Mouse (Mus musculus) neural tube, embryonic 11.5 days (tissue): ENCODE data around the gene Lrrc20. TPM values are rescaled to one million over a fixed set of nuclear protein-coding genes. Genes with fewer than 3 reads are reported as not detected.
A peak's percentile ranks its signal among the peaks of the same experiment; 100 is the strongest.

Source experiments
- ATAC-seq: fragments of 200-750 bp; cut with Nextera tagmentation; 2 replicates; pipeline ENCODE4 v1.8.0; 2017; ENCODE audit warnings: moderate number of reproducible peaks, mild to moderate bottlenecking, moderate TSS enrichment, moderate library complexity; ENCODE audit not compliant: insufficient read depth, low FRiP score, low TSS enrichment
- DNase-seq: peaks from one replicate; pipeline ENCODE4 v3.0.0-alpha.2; 2015; ENCODE audit warnings: low spot score
- H3K27ac ChIP-seq: fragments of 300-500 bp; sonication (generic); 2 replicates; pipeline ENCODE4 v1.5.1; 2014; ENCODE audit warnings: low read depth, mild to moderate bottlenecking, low read length
- H3K27me3 ChIP-seq: fragments of 300-500 bp; sonication (generic); 2 replicates; pipeline ENCODE4 v1.6.1; 2014; ENCODE audit warnings: mild to moderate bottlenecking, low read length, mixed read lengths; ENCODE audit not compliant: control insufficient read depth, insufficient read depth
- H3K36me3 ChIP-seq: fragments of 300-500 bp; sonication (generic); 2 replicates; pipeline ENCODE4 v1.6.1; 2014; ENCODE audit warnings: mild to moderate bottlenecking, low read length, moderate library complexity, mixed read lengths; ENCODE audit not compliant: control insufficient read depth, insufficient read depth
- H3K4me1 ChIP-seq: fragments of 300-500 bp; sonication (generic); 2 replicates; pipeline ENCODE4 v1.6.1; 2014; ENCODE audit warnings: low read length, mixed read lengths; ENCODE audit not compliant: control insufficient read depth, insufficient read depth
- H3K4me2 ChIP-seq: fragments of 300-500 bp; sonication (generic); 2 replicates; pipeline ENCODE4 v1.6.1; 2014; ENCODE audit warnings: low read depth, mild to moderate bottlenecking, moderate library complexity
- H3K4me3 ChIP-seq: fragments of 300-500 bp; sonication (generic); 2 replicates; pipeline ENCODE4 v1.5.1; 2014; ENCODE audit warnings: low read depth, low read length
- H3K9ac ChIP-seq: fragments of 300-500 bp; sonication (generic); 2 replicates; pipeline ENCODE4 v1.6.1; 2014; ENCODE audit warnings: mild to moderate bottlenecking, low read length
- H3K9me3 ChIP-seq: fragments of 300-500 bp; sonication (generic); 2 replicates; pipeline ENCODE4 v1.6.1; 2016; ENCODE audit warnings: low read length; ENCODE audit not compliant: control insufficient read depth
- WGBS: fragments of 180-500 bp; shearing (Covaris S2); extraction: QIAGEN DNeasy Blood & Tissue Kit; methylation state at CpG from one replicate; pipeline ENCODE4 v1.1.7; 2014; 5-methylcytosine and 5-hydroxymethylcytosine counted together
- polyA plus RNA-seq: library from polyadenylated mRNA; unstranded; fragments of >200 nt; fragmentation: Nextera tagmentation; extraction: Ambion mirVana; gene quantifications from 2 replicates; pipeline ENCODE4 v1.2.1, GENCODE M21; 2014

The Lrrc20 gene
- polyA plus RNA-seq, 1 experiment from 2014 or later = 10.3 TPM

DNA sequence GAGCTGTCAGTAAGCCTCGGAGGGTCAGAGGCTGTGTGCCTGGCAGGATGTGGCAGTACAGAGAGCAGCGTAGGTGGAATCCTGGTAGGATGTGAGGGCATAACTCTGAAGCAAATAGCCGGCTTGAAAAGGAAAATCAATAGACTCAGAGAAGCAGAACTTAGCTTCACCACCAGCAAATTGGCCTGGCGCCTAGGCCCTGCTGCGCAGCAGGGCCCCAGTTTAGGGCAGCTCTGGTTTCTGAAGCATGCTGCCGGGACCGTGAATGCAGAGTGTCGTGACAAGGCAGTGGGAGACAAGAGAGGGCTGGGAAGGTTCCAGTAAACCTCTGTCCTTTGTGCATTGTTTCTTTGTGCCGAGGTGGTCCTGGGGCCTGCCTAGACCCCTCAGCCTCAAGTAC is 20.6 kb downstream of the Lrrc20 start:
- no peak for DNase-seq
- ATAC-seq = no peak
- H3K9me3 ChIP-seq = no peaks in the 10 kb centered on the region
- H3K4me2 ChIP-seq = no peak overlapping the region
- H3K36me3 ChIP-seq = no peaks in the 10 kb centered on the region
- H3K27ac ChIP-seq = no peak overlapping the region
- no peak overlapping the region for H3K9ac ChIP-seq
- H3K4me3 ChIP-seq = no peak overlapping the region
- WGBS = 71% methylated on average over 9 of the region's 9 CpGs
- no peaks in the 10 kb centered on the region for H3K27me3 ChIP-seq
- H3K4me1 ChIP-seq = no peaks in the 10 kb centered on the region

DNA sequence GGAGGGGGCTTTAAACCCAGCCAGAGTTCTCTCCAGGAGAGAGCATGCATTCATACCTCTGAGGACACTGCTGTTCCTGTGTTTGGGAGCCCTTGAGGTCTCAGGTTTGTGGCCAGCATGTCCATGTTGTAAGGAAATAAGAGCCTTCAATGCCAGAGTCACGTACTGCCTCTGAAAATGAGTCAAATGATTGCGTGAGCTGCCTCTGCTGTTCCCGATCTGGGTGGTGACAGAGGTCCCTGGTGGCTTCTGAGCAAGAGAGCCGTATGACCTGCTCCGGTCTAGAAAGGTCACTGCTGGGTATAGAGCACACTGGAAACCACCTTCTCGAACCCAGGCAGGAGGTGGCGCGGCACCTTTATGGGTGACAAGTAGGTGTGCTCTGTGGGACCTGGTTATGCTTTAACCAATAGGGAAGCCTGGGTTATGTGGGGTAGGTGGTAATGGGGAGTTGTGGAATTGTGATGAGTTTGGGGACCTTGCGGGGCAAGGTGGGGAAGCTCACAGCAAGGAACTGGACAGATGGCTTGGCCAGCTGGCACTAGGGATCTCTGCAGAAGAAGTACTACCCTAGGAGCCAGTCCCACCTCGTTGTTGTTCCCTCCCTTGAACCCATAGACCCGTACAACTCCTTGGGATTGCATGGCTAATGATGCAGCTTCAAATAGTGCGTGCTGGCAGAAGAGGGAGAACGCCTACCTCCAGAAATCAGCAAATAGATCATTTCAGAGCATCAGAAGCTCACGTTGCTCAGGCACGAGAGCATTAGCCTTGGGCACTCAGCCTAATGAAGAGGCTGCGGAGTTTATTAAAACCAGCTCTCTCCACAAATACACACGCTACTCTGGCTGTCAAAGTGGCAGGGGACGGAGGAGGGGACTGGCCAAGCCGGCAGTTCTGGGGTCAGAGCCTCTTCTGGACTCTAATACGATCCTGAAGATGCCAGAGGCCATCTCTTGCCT is 24.2 kb downstream of the Lrrc20 start:
- Histone ChIP-seq H3K27ac (no peak overlapping the region), H3K4me1 (no peaks in the 10 kb centered on the region), H3K4me2 (no peak overlapping the region), H3K9ac (no peak overlapping the region), H3K4me3 (no peak overlapping the region), H3K27me3 (no peaks in the 10 kb centered on the region), H3K9me3 (no peaks in the 10 kb centered on the region), H3K36me3 (no peaks in the 10 kb centered on the region)
- 83% methylated on average over 20 of the region's 20 CpGs for WGBS
- ATAC-seq (no peak), DNase-seq (no peak)

DNA sequence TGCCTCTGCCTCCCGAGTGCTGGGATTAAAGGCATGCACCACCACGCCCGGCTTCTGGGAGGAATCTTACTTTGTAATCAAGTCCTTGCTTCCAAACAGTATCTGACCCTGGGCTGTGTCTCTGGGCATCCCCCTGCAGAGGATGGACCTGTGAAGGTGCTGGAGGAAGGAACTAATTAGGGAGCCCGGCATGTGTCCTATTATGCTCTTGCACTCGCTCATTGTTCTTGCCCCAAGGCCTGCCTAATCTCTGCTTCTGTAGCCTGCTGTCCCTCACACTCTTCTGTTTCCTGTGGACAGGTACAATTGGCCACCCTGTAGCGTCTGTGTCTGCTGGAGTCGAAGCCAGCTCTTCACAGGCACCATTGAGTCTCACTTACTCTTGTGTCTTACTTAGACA is 25.2 kb downstream of the Lrrc20 start:
- no peaks in the 10 kb centered on the region for H3K27me3 ChIP-seq
- H3K27ac ChIP-seq = no peak overlapping the region
- no peaks in the 10 kb centered on the region for H3K36me3 ChIP-seq
- ATAC-seq = no peak
- H3K4me2 ChIP-seq = no peak overlapping the region
- WGBS = 68% methylated on average over 7 of the region's 7 CpGs
- no peak for DNase-seq
- H3K4me1 ChIP-seq = no peaks in the 10 kb centered on the region
- H3K4me3 ChIP-seq = no peak overlapping the region
- no peaks in the 10 kb centered on the region for H3K9me3 ChIP-seq
- no peak overlapping the region for H3K9ac ChIP-seq

DNA sequence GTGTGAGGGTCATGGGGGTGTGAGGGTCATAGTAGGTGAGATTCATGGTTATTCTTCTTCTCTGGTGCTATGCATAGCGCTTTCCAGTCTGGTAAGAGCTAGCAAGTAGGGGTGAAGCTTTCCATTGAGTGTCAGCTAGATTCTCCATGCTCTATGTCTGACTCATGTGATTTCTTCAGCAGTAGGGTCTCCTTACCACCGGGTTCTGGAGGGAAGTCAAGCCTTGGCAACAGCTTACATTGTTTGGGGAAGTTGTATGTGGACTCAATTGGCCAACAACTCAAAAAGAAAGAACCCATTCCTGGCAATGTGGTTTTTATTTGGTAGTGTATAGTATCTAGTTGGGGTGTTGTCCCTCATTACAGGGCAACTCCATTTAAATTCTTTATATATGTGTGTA is 28.5 kb downstream of the Lrrc20 start:
- no peaks in the 10 kb centered on the region for H3K36me3 ChIP-seq
- H3K27me3 ChIP-seq = no peaks in the 10 kb centered on the region
- no peak for ATAC-seq
- H3K9me3 ChIP-seq = no peaks in the 10 kb centered on the region
- H3K4me1 ChIP-seq = no peaks in the 10 kb centered on the region
- no peak overlapping the region for H3K4me3 ChIP-seq
- WGBS = 94% methylated on average over 2 of the region's 2 CpGs
- no peak for DNase-seq
- H3K27ac ChIP-seq = no peak overlapping the region
- H3K9ac ChIP-seq = no peak overlapping the region
- no peak overlapping the region for H3K4me2 ChIP-seq

DNA sequence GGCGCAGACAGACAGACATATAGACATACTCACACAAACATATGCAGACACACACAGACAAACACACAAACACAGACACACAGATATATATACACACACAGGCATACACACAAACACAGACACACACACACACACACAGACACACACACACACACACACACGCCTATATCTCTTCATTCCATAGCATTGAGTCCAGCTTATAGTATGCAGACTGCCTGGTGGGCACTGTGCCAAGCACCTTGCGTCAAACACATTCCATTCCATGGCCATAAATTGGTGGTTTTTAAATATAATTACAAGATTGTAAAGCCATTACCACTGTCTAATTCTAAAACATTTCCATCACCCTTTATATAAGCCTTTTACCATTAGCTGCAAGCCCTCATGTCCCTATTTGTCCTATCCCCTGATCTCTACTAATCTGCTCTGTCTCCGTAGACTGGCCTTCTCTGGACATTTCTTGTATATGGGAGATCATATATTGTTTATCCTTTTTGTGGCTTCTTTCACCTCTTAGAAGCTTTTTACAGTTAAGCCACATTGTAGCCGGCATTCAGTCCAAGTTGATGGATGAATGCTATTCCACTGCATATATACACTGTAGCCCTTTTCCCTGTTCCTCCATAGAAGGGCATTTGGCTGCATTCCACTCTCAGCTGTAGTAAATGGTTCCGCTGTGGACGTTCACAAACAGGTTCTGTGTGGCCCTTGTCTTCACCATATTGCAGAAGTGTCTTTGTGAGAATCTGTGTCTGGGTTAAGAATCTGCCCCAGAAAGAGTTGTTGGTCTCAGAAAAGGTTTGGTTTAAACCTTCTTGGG is 31.0 kb downstream of the Lrrc20 start:
- Histone ChIP-seq H3K36me3 (no peaks in the 10 kb centered on the region), H3K9me3 (no peaks in the 10 kb centered on the region), H3K27me3 (no peaks in the 10 kb centered on the region), H3K9ac (no peak overlapping the region), H3K4me2 (no peak overlapping the region), H3K4me3 (no peak overlapping the region), H3K4me1 (no peaks in the 10 kb centered on the region), H3K27ac (no peak overlapping the region)
- 87% methylated on average over 7 of the region's 7 CpGs for WGBS
- ATAC-seq (no peak), DNase-seq (no peak)

DNA sequence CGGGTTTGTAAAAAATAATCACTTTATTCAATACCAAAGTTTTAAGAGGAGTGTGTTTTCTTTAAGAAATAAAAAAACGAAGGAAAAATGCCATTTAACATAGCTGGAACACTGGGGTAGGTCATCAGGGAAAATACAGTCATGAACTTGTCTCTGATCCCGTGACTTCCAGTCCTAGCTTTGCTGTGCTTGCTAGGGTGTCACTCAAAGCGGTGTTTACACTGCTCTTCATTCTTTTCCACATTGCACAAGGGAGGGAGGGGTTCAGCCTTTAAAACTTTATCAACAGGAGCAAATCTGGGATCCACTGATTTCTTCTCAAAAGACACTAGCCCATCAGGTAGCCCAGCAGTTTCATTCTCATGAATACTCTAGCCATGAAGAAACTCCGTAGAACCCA is 34.3 kb downstream of the Lrrc20 start:
- DNase-seq (no peak), ATAC-seq (no peak)
- H3K4me2 ChIP-seq = no peak overlapping the region
- no peaks in the 10 kb centered on the region for H3K9me3 ChIP-seq
- H3K27ac ChIP-seq = no peak overlapping the region
- no peaks in the 10 kb centered on the region for H3K4me1 ChIP-seq
- no peaks in the 10 kb centered on the region for H3K27me3 ChIP-seq
- no peak overlapping the region for H3K4me3 ChIP-seq
- no peaks in the 10 kb centered on the region for H3K36me3 ChIP-seq
- 84% methylated on average over 5 of the region's 5 CpGs for WGBS
- no peak overlapping the region for H3K9ac ChIP-seq

DNA sequence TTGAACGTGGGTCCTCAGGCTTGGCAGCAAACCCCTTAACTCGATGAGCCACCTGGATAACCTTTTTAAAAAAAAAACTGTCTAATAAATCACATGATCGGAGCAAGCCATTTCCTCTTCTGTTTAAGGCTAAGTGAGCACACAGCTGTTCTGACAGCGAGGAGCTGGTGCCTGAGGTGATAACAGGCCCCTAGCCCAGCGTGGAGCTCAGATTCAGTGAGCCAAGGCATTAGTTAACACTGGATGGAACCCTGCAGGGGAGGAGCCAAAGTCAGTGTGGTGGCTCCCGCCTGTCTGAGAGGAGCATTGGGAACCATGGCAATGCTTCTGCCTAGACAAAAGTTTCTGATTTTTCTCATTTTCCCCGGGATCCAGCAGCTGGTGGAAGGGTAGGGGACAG is 35.2 kb downstream of the Lrrc20 start:
- no peaks in the 10 kb centered on the region for H3K36me3 ChIP-seq
- H3K9ac ChIP-seq = no peak overlapping the region
- H3K4me2 ChIP-seq = no peak overlapping the region
- ATAC-seq (no peak), DNase-seq (peak; percentile 49)
- no peak overlapping the region for H3K4me3 ChIP-seq
- H3K27me3 ChIP-seq = no peaks in the 10 kb centered on the region
- no peaks in the 10 kb centered on the region for H3K9me3 ChIP-seq
- H3K27ac ChIP-seq = no peak overlapping the region
- no peaks in the 10 kb centered on the region for H3K4me1 ChIP-seq
- WGBS = 33% methylated on average over 7 of the region's 7 CpGs

DNA sequence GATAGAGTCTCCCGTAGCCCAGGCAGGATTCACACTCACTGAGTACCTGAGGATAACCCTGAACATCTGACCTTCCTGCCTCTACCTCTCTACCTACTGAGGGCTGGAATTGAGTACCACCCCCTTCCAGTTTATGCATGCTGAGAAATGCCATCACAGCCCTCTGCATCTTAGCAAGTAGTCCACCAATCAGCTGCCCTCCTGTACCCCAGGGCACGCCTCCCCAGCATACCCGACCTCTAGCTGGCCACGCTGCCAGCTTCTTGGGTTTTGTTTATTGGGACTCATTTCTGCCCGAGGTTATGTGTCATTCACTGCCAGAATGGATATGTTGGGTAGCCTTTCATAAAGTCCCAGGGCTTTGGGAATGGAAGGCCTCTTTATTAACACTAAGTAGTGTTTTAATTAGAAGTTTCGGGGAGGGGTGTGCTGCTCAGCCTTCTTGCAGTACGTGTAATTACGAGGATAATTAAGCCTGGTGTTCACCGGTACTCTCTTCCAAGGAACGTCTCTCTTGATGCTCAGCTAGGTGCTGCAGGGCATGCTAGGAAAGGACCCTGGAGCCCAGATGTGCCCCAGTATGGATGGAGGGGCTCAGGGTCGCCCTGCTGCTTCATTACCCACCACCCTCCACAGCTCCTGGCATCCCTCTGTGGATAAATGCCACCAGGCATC is 36.8 kb downstream of the Lrrc20 start:
- no peaks in the 10 kb centered on the region for H3K36me3 ChIP-seq
- H3K4me2 ChIP-seq = no peak overlapping the region
- H3K27ac ChIP-seq = no peak overlapping the region
- 70% methylated on average over 11 of the region's 11 CpGs for WGBS
- ATAC-seq = no peak
- H3K27me3 ChIP-seq = no peaks in the 10 kb centered on the region
- no peak overlapping the region for H3K4me3 ChIP-seq
- no peaks in the 10 kb centered on the region for H3K4me1 ChIP-seq
- DNase-seq = no peak
- no peaks in the 10 kb centered on the region for H3K9me3 ChIP-seq
- no peak overlapping the region for H3K9ac ChIP-seq
